Mouse (Mus musculus) heart, adult 8-10 months (tissue): ENCODE results near the gene Ptprf. TPM values are rescaled to one million over a fixed set of nuclear protein-coding genes. Genes with fewer than 3 reads are reported as not detected.
A peak's percentile ranks its signal among the peaks of the same experiment; 100 is the strongest.

Source experiments
- DNase-seq: peaks from one replicate; pipeline ENCODE4 v3.0.0; 2022; ENCODE audit warnings: low spot score
- total RNA-seq, 4 experiments: library from RNA; stranded (reverse); gene quantifications; 2 replicates each; pipeline ENCODE4 v1.2.4; 2022

Ptprf gene
- total RNA-seq: 1 to 10 TPM; 3.6 to 6.8 (median 4.6) TPM

DNA sequence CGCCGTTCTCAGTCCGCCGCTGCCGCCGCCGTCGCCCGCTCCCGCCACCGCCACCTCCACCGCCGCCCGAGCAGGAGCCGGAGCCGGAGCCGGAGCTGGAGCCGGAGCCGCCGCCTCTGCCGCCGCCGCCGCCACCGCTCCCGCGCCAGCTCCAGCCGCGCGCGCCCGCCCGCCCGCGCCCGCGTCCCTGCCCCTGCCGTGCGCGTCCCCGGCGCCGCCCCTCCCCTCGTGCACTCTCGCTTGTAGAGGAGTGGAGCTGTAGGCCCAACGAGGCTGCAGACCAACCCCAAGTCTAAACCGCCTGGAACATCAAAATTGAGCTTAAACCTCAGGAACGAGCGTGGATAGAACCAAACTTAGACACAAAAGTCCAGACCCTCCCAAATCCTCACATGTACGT lies at the start of gene Ptprf:
Gene Ptprf (minus strand): TSS at position 175 of the 400 bp plus-strand sequence.
- no peak for DNase-seq

DNA sequence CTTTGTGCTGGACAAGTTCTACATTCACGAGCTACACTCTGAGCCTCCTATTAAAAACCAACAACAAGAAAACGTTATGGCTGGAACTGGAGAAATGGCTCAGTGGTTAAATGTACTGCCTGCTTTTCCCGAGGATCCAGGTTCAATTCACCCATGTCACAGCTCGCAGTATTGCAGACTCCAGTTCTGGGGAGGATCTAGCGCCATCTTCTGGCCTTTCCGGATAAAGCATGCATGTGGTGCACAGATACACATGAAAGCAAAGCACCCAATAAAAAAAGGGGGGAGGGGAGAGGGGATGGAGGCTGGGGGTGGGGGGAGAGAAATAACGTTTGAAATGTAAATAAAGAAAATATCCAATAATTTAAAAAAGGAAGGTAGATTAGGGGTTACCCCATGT lies 45.5 kb upstream of the Ptprf start:
- DNase-seq: no peak

DNA sequence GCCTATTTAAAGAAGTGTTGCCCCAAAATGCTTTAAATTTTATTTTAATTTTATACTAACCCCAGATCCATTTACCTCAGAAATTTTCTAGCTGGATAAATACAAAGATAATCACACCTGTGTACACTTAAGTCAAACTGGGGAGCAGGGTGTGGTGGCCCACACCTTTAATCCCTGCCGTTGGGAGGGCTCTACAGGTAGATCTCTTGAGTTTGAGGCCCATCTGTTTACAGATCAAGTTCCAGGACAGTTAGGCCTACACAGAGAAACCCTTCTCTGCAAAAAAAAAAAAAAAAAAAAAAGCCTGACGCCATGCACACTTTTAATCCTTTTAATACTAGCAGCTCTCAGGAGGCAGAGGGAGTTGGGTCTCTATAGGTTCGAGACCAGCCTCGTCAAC lies 44.8 kb upstream of the Ptprf start:
- DNase-seq: no peak

DNA sequence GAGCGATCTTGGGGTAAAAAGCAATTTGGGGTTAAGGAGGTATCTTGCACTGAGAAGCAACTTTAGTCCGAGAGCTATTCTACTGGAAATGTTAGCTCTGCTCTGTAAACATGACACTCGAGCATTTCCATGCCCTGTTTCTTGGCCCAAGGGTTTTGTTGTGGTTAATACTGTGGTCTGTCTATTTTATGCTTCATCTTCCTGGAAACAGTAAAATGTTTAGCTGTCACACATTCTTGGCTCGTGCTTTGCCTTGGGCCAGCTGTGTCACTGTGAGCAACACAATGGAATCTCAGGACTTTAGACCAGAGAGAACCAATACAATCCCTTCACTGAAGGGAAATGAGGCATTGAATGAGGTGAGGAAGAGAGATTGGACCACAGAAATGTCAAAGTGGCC lies 40.6 kb upstream of the Ptprf start:
- no peak for DNase-seq

DNA sequence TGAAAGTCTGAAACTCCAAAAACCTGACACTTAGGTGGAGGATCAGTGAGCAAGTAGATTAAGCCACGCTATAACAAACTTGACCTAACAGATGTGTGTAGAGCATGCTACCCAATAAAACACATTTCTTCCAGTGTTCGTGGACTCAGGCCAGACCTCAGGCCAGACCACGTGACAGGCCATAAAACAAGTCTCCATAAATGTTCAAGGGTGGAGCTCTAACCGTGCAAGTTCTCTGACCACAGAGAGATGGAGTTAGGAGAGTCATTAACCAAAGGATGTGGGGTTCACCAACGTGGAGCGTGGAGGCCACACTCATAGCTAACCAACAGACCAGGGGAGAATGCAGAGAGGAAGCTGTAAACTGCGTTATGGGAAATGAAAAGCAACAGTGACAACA lies 35.3 kb upstream of the Ptprf start:
- no peak for DNase-seq

DNA sequence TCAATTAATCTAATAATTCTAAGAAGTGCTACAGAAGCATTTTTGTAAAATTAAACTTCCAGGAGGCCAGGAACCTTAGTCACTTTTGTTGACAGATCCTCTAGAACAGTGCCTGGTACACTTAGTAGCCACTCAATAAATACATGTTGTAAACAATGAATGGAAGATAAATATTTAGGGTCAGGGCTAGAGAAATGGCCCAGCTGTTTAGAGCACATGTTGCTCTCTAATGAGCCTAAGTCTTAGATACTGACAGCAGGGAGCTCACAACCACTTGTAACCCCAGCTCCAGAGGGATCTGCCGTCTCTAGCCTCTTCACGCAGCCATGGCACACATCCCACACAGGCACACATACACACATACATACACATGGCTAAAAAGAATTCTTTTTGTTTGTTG lies 29.4 kb upstream of the Ptprf start:
- DNase-seq: no peak

DNA sequence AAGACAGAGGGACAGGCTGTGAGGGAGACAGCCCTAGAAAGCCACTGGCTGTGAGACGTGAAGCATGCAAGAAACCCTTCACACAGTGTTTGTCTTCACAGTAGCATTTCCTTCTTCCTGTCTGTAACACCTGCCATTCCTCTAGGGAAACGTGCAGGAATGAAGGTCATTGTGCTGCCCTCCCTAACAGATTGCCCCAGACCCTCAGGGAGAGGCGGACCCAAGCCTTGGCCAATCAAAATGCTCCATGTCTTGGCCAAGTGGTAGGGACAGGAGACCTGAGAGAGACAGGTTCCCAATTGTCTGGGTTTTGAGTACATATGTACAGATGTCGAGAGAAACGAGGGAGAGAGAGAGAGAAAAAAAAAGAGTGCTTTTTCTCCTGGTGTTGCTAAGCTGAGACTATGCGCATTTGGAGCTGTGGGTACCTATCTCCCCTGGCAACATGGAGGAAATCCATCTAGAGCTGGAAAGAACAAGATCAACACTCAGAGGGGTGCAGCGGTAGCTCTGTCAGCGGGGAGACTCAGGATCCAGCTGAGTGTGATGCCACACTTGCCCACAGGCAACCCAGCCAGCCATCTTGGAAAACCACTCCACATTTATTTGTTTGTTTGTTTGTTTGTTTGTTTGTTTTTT lies 28.6 kb upstream of the Ptprf start:
- DNase-seq: no peak

DNA sequence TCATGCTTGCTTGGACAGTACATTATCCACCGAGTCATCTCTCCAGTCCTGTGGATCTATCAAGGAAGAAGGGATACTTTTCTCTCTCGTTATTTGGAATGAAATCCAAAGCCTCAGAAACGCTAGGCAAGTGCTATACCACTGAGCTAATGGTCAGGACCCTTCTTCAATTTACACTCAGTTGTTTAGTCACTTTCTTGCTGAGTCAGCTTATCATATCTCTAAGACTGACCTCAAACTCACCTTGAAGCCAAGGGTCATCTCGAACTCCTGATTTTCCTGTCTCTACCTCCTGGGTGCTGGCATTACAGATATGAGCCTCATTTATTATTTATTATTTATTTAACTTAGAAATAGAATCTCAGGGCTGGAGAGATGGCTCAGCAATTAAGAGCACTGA lies 25.5 kb upstream of the Ptprf start:
- DNase-seq: no peak

DNA sequence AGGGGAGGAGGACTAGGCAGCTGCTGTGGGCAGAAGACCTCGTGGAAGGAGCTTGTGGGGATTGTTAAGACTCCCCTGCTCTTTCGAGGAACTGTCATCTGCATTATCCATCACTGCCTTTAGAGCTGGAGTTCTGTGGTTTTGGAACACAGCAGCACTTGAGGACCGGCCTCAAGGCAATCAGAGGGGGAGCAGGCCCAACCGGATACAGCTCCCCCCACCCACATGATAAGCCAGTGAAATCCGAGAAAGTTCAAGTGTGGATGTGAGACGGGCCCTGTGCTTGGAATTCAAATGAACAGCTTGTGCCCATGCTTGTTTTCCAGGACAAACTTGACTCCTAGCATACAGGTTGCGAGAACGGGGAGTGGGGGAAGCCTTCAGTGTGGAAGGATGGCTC lies 24.1 kb upstream of the Ptprf start:
- no peak for DNase-seq

DNA sequence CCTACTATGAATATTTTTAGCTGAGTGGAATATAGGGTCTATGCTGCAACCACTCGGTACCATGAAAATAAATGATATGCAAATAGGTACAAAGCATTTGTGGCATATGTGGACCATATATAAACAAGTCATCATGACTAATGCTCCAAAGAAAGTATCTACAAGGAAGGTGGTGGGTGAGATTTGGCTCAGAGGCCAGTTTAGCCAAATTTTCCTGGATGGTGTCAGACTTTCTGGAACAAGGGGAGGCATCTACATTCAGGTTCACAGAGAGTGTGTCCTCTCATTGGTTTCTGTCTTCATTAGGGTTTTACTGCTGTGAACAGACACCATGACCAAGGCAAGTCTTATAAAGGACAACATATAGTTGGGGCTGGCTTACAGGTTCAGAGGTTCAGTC lies 19.3 kb upstream of the Ptprf start:
- no peak for DNase-seq

DNA sequence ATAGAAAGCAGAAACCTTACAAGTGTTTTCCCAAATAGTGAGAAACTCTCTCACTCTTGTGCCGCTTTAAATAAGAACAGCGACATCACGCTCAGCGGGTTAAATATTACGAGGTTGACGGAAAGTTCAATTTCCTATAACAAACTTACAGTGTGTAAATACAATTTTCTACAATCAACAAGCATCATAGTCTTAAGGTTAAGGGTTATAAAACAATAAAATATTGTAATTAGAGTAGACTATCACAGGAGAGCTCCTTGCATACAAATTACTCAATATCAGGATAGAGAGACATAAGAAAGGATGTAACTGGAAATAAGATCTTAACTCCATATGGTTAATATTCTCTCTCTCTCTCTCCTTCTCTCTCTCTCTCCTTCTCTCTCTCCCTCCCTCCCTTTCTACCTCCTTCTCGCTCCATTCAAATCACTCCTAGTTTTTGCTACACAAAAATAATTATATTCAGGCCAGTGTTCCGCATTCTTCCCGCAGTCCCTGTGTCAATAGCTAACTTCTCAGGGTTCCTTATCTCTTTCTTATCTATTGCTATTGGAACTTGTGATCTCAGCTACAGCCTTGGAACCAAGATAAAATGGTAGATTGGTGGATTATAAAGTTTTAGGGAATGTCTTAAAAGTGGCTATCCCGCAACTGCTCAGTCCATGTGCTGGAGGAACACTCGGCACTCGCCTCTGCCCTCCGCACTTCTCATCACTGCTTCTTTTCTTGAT lies 16.5 kb upstream of the Ptprf start:
- DNase-seq: no peak

DNA sequence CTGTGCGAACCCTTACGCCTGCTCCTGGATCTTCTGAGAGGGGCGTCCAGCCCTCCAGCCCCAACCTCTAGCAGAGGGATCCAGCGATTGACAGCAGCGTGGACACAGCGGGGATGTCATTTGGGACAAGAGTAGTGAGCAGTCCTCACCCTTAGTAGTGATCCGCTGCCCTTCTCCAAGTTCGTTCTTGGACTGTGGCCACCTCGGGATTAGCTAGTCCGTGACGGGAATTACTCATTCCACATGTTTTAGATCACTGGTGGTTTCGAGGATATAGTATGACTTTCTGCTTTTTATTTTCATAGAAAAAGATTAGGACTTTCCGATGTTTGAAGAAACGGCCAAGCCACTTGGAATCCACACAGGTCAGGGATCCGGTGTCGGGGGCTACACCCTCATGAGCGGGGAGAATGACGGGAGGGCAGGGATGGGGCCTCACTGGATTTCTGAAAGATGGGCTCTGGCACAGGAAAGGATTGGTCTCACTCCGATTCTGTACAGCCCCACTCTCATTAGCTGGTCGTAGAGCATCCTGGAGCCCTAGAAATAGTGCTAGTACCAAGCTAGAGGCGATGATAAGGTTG lies 15.0 kb upstream of the Ptprf start:
- no peak for DNase-seq

DNA sequence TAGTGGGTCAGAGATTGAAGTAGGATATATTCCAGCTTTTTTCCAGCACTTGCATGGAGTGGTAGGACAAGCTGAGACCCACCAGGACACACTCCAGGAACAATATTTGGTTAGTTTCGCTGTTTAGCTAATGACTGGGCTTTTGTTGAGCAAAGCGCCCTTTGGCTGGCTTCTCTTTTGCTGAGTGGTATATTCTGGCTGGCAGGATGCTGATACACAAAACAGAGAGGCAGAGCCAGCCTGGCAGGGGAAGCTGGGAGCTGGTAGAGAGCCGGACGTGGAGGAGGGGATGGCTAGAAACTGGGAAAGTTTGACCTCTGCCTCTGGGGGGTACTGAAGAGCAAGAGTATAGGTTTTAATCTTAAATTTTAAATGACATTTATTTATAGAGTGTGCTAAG lies 13.8 kb upstream of the Ptprf start:
- DNase-seq: no peak

DNA sequence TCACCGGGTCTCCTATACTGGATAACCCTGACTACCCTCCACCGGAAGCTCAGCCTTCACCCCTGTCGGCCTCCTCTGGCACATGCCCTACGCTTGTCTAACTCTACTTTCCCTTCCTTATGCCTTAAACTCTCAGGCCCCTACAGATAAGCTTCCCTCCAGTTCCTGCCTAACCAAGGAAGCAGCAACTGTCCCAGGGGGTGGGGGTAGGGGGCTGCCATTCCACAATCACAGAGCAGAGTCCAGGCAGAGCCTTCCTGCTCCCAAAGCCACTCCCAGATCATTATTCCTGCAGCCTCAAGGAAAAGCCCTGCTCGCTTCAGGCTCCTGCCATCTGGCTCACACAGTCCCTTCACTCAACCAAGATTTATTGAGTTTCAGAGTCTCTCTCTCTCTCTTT lies 6.6 kb upstream of the Ptprf start:
- DNase-seq: no peak

DNA sequence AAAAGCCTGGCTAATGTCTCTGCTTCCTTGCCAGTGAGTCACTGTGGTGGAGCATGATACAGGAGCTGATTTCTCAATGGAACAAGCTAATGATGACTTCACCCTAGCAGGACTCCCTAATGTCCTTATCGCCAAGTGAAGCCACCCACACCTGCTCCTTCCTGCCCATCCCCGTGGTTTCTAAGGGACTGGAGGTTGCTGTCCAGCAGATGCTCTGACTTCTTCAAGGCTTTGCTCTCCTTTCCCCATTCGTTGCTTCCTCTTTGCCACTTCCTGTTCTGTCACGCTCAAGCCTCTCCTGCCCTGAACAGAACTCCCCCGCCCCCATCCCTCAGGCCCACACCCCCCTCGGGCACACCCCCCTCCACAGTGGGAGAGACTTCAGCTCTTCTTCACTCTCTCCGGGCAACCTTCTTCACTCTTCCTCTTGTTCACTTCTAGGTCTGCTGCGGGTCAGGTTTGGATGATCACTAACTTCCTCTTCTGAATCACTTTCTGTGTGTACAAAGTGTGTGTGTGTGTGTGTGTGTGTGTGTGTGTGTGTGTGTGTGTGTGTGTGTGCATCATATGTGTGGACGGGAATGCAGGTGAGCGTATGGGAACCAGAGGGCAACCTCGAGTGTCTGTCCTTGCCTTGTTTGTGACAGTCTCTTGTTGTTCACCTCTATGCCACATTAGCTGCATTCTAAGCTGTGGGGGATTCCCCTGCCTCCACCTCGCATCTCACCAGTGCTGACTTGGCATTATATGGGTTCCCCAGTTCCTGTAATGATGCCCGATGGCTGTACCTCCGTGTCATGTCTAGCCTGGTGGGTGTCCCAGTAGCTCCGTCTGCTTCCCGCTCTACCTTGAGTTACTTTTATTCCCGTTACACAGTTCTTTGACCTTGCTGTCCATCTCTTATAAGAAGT lies 4.7 kb upstream of the Ptprf start:
- DNase-seq: no peak

DNA sequence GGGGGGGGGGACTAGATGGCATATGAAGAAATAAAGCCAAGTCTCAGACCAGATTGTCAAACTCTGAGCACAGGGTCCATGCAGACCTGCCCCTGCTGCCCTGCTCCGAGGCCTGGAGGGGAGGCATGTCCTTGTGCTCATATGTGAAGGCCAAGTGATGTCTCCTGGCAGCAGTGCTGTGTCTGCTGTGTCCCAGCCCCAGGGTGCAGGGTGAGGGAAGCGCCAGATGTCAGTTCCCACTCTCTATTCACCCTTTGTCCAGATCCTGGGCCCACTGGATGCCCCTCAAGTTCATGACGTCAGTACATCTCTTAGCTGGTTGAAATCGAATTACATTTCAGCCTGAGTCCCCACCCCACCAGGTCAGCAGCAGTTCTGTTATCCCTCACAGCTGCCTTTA lies 3.6 kb upstream of the Ptprf start:
- DNase-seq: no peak

DNA sequence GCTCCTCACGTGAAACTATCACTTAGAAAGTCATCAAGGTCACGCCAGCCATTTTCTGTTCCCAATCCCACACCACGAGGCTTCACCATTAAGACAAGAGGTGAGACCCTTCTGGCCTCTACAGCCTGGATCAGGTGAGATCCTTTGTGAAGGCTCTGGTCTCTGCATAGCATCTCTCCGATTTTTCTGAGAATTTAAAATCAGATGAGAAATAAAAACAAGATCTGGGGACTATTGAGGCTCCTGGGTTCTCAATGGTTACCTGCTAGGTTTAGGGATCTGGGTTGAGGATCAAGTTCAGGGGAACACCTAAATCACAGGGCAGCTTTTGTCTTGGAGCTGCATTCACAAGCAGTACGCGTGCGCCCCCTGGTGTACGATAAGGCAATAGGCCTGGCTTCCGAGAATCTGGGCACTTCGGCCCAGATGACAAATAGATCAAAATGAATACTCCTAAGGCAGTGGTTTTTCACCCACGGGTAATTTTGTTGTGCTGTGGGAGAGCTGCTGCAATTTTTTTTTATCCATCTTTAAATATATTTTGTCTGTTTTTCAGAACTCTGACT lies 1.6 kb upstream of the Ptprf start:
- peak; percentile 65 for DNase-seq

DNA sequence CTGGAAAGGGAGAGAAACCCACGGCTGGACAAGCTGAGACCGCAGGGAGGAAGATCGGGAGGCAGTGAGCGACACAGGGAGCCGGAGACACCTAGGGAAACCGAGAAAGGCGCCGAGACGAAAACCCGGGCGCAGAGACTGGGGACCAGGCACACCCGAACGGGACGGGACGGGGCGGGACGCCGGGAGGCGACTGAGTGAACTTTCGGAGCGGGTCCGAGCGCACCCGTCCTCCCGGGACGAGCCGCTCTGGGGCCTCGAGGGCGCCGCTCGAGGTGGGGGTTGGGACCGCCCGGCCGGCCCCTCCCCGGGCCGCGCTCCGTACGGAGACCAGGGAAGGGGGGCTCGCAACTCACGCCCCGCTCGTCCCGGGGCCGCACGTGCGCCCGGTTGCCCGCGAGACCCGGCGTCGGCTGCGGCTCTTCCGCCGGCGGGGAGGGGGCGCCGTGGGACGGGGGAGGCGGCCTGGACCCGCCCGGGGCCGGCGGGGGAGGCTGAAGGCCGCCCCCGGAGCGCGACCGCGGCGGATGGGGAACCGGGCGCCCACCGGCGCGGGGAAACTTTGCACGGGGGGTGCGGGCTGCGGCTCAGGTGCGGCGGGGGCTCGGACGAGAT lies 682 bp downstream of the Ptprf start:
- DNase-seq: no peak

DNA sequence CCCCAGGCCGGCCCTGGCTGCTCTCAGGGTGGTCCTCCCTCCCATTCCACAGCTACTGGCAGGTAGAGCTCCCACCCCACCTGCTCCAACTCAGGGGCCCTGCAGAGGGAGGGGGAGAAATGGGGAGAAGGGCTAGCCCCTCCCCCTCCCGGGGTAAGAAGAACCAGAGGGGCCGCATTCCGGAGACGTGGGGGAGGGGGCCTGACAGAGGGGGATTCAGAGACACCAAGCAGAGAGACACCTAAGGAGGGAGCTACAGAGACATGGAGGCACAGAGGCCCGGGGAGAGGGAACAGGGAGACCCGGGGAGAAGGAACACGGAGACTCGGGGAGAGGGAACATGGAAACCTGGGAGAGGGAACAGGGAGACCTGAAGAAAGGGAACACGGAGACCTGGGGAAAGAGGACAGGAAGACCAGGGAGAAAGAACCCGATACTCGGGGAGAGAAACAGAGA lies 1.2 kb downstream of the Ptprf start:
- DNase-seq: no peak

DNA sequence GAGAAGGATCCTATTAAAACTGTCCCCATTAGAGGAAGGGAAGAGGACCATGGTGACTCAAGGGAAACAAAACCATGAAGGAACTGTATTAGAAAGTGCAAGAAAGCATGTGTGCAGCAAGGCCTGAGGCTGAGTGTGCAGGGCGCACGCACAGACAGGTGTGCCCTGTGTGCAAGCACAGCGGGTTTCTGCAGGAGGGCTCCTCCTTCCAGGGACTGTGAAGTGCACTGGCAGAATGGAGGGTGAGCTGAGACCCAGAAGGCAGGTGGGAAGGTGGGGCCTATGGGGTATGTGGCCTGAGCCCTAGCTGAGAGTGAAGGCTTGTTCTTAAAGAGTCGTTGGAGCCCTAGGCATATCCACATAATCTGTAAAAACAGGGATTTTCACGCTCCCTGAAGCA lies 1.9 kb downstream of the Ptprf start:
- no peak for DNase-seq

DNA sequence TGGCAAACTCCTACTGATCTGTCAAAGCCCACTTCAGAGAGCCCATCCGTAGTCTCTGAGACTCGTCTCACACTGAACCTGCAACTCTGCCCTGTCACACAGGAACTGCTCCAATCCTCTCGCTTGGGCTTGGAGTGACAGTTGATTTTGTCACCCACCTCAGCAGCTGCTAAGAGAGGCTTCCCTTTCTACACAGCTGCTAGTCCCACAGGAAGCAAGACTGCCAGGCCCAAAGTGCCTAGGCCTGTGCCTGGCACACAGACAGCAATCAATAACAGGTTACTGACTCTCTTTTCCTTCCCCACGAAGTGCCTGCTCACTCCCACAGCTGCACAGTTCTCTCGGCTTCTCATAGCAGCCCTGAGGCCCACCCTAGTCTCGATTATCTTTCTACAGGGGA lies 2.7 kb downstream of the Ptprf start:
- DNase-seq: no peak
